Mouse (Mus musculus) midbrain, embryonic 16.5 days (tissue): ENCODE results near the gene Syt9. TPM values are rescaled to one million over a fixed set of nuclear protein-coding genes. Genes with fewer than 3 reads are reported as not detected.
A peak's percentile ranks its signal among the peaks of the same experiment; 100 is the strongest.

Source experiments
- ATAC-seq: fragments of 200-750 bp; cut with Nextera tagmentation; 2 replicates; pipeline ENCODE4 v1.8.0; 2017; ENCODE audit warnings: moderate TSS enrichment
- H3K27ac ChIP-seq: fragments of 300-500 bp; sonication (generic); 2 replicates; pipeline ENCODE4 v1.5.1; 2014; ENCODE audit warnings: mild to moderate bottlenecking, low read length, mixed read lengths
- H3K27me3 ChIP-seq: fragments of 300-500 bp; sonication (generic); 2 replicates; pipeline ENCODE4 v1.6.1; 2014; ENCODE audit warnings: low read depth, low read length, mixed read lengths; ENCODE audit not compliant: control insufficient read depth, insufficient read depth
- H3K36me3 ChIP-seq: fragments of 300-500 bp; sonication (generic); 2 replicates; pipeline ENCODE4 v1.6.1; 2014; ENCODE audit warnings: mild to moderate bottlenecking, low read length, moderate library complexity, mixed read lengths; ENCODE audit not compliant: control insufficient read depth, insufficient read depth
- H3K4me1 ChIP-seq: fragments of 300-500 bp; sonication (generic); 2 replicates; pipeline ENCODE4 v1.6.1; 2014; ENCODE audit warnings: mild to moderate bottlenecking, low read length, mixed read lengths; ENCODE audit not compliant: control insufficient read depth, insufficient read depth
- H3K4me2 ChIP-seq: fragments of 300-500 bp; sonication (generic); 2 replicates; pipeline ENCODE4 v1.6.1; 2014; ENCODE audit warnings: mild to moderate bottlenecking, low read length, mixed read lengths
- H3K4me3 ChIP-seq: fragments of 300-500 bp; sonication (generic); 2 replicates; pipeline ENCODE4 v1.5.1; 2014; ENCODE audit warnings: low read depth, mild to moderate bottlenecking, low read length, moderate library complexity, mixed read lengths
- H3K9ac ChIP-seq: fragments of 300-500 bp; sonication (generic); 2 replicates; pipeline ENCODE4 v1.6.1; 2014; ENCODE audit warnings: low read depth, low read length, mixed read lengths
- H3K9me3 ChIP-seq: fragments of 300-500 bp; sonication (generic); replicated peaks from 2 replicates; pipeline ENCODE4 v1.6.1; 2014; ENCODE audit warnings: mild to moderate bottlenecking, low read length, mixed read lengths; ENCODE audit not compliant: control insufficient read depth, poor library complexity, severe bottlenecking
- WGBS: fragments of 180-500 bp; shearing (Covaris S2); extraction: QIAGEN DNeasy Blood & Tissue Kit; methylation state at CpG from one replicate; pipeline ENCODE4 v1.1.7; 2014; 5-methylcytosine and 5-hydroxymethylcytosine counted together
- polyA plus RNA-seq: library from polyadenylated mRNA; unstranded; fragments of >200 nt; fragmentation: Nextera tagmentation; extraction: Ambion mirVana; gene quantifications from 2 replicates; pipeline ENCODE4 v1.2.1, GENCODE M21; 2015

Syt9 gene
- polyA plus RNA-seq, 1 experiment from 2014 or later: 13.8 TPM

GRCm38 (mm10) chr7:107573856-107574255 is 203.3 kb downstream of the Syt9 start:
- Histone ChIP-seq H3K27me3 (no peaks in the 10 kb centered on the region), H3K9ac (no peak overlapping the region), H3K4me1 (no peaks in the 10 kb centered on the region), H3K27ac (no peak overlapping the region), H3K9me3 (no peaks in the 10 kb centered on the region), H3K36me3 (no peaks in the 10 kb centered on the region), H3K4me2 (no peak overlapping the region), H3K4me3 (no peak overlapping the region)
- WGBS: 61% methylated on average over 2 of the region's 2 CpGs
- no peak for ATAC-seq

- no peak overlapping the region for H3K4me3 ChIP-seq
- 82% methylated on average over 3 of the region's 3 CpGs for WGBS
- H3K4me1 ChIP-seq: no peaks in the 10 kb centered on the region
- no peak overlapping the region for H3K4me2 ChIP-seq
- H3K9ac ChIP-seq: no peak overlapping the region
- no peak overlapping the region for H3K27ac ChIP-seq
- no peaks in the 10 kb centered on the region for H3K27me3 ChIP-seq
- ATAC-seq: no peak
- no peaks in the 10 kb centered on the region for H3K36me3 ChIP-seq
- H3K9me3 ChIP-seq: no peaks in the 10 kb centered on the region
Observed at GRCm38 (mm10) chr7:107574276-107574675, 203.7 kb downstream of the Syt9 start.

GRCm38 (mm10) chr7:107592641-107593040 is 222.1 kb downstream of the Syt9 start:
- Histone ChIP-seq H3K27me3 (no peaks in the 10 kb centered on the region), H3K36me3 (no peaks in the 10 kb centered on the region), H3K27ac (no peak overlapping the region), H3K4me2 (no peak overlapping the region), H3K4me3 (no peak overlapping the region), H3K9ac (no peak overlapping the region), H3K9me3 (no peaks in the 10 kb centered on the region), H3K4me1 (peaks cover 5% of the 10 kb centered on the region; the same call in 1 of the 2 replicates)
- no peak for ATAC-seq
- 29% methylated on average over 2 of the region's 2 CpGs for WGBS

- no peaks in the 10 kb centered on the region for H3K9me3 ChIP-seq
- no peak overlapping the region; the same call in 1 of the 2 replicates for H3K4me3 ChIP-seq
- no peak overlapping the region; the same call in 1 of the 2 replicates for H3K27ac ChIP-seq
- peaks cover 5% of the 10 kb centered on the region; the same call in 1 of the 2 replicates for H3K4me1 ChIP-seq
- H3K9ac ChIP-seq: no peak overlapping the region
- no peaks in the 10 kb centered on the region for H3K27me3 ChIP-seq
- peak overlapping the region; percentile 97 for H3K4me2 ChIP-seq
- WGBS: 32% methylated on average over 7 of the region's 7 CpGs
- ATAC-seq: 0 out of 2 replicates have a peak, but pooled peaks have one; percentile 0
- H3K36me3 ChIP-seq: no peaks in the 10 kb centered on the region
Observed at GRCm38 (mm10) chr7:107593904-107594303, 223.4 kb downstream of the Syt9 start.

GRCm38 (mm10) chr7:107594325-107594856 is 223.9 kb downstream of the Syt9 start:
- H3K4me1 ChIP-seq: peaks cover 5% of the 10 kb centered on the region; the same call in 1 of the 2 replicates
- WGBS: 2% methylated on average over 16 of the region's 16 CpGs
- peak overlapping the region; percentile 67 for H3K9ac ChIP-seq
- ATAC-seq: peak; percentile 88
- H3K9me3 ChIP-seq: no peaks in the 10 kb centered on the region
- peak overlapping the region; percentile 72 for H3K4me3 ChIP-seq
- no peaks in the 10 kb centered on the region for H3K27me3 ChIP-seq
- H3K27ac ChIP-seq: no peak overlapping the region; the same call in 1 of the 2 replicates
- peak overlapping the region; percentile 97 for H3K4me2 ChIP-seq
- no peaks in the 10 kb centered on the region for H3K36me3 ChIP-seq

- ATAC-seq: peak; percentile 96
- under 1% methylated on average over 24 of the region's 24 CpGs for WGBS
- H3K27me3 ChIP-seq: no peaks in the 10 kb centered on the region
- H3K36me3 ChIP-seq: no peaks in the 10 kb centered on the region
- H3K9ac ChIP-seq: peak within 1 kb of the TSS; percentile 67
- peak within 1 kb of the TSS; percentile 72 for H3K4me3 ChIP-seq
- H3K4me2 ChIP-seq: peak within 1 kb of the TSS; percentile 97
- no peak within 1 kb of the TSS; the same call in 1 of the 2 replicates for H3K27ac ChIP-seq
- no peaks in the 10 kb centered on the region for H3K9me3 ChIP-seq
- H3K4me1 ChIP-seq: peaks cover 5% of the 10 kb centered on the region; the same call in 1 of the 2 replicates
Observed at GRCm38 (mm10) chr7:107594857-107595402, 224.4 kb downstream of the Syt9 start, which contains the start of gene Ppfibp2. Gene Ppfibp2, plus strand, starts transcription at chr7:107595207.

GRCm38 (mm10) chr7:107595426-107595825 is 224.9 kb downstream of the Syt9 start:
- peak overlapping the region; percentile 67; the same call in 1 of the 2 replicates for H3K9ac ChIP-seq
- H3K36me3 ChIP-seq: no peaks in the 10 kb centered on the region
- H3K27ac ChIP-seq: no peak overlapping the region
- peak overlapping the region; percentile 97 for H3K4me2 ChIP-seq
- H3K9me3 ChIP-seq: no peaks in the 10 kb centered on the region
- peaks cover 5% of the 10 kb centered on the region; the same call in 1 of the 2 replicates for H3K4me1 ChIP-seq
- H3K4me3 ChIP-seq: peak overlapping the region; percentile 72
- WGBS: 14% methylated on average over 13 of the region's 13 CpGs
- H3K27me3 ChIP-seq: no peaks in the 10 kb centered on the region
- ATAC-seq: peak; percentile 5; the same call in 1 of the 2 replicates

GRCm38 (mm10) chr7:107596753-107597152 is 226.2 kb downstream of the Syt9 start:
- ATAC-seq: no peak
- Histone ChIP-seq H3K4me3 (no peak overlapping the region), H3K9me3 (no peaks in the 10 kb centered on the region), H3K27me3 (no peaks in the 10 kb centered on the region), H3K9ac (no peak overlapping the region), H3K4me2 (no peak overlapping the region), H3K36me3 (no peaks in the 10 kb centered on the region), H3K27ac (no peak overlapping the region), H3K4me1 (peaks cover 5% of the 10 kb centered on the region; the same call in 1 of the 2 replicates)

- H3K4me3 ChIP-seq: no peak overlapping the region
- H3K36me3 ChIP-seq: no peaks in the 10 kb centered on the region
- WGBS: 92% methylated on average over 3 of the region's 3 CpGs
- no peaks in the 10 kb centered on the region for H3K9me3 ChIP-seq
- H3K9ac ChIP-seq: no peak overlapping the region
- H3K4me1 ChIP-seq: peaks cover 5% of the 10 kb centered on the region; the same call in 1 of the 2 replicates
- no peaks in the 10 kb centered on the region for H3K27me3 ChIP-seq
- no peak overlapping the region for H3K27ac ChIP-seq
- H3K4me2 ChIP-seq: no peak overlapping the region
- no peak for ATAC-seq
Observed at GRCm38 (mm10) chr7:107597956-107598355, 227.4 kb downstream of the Syt9 start.
